Mouse (Mus musculus) midbrain, embryonic 14.5 days (tissue): ENCODE measurements around the gene Mlycd. TPM values are rescaled to one million over a fixed set of nuclear protein-coding genes. Genes with fewer than 3 reads are reported as not detected.
"Not testable (repeated sequence)": the region's sequence is repeated elsewhere in the genome, so short reads cannot be mapped to it uniquely, and the experiment has no call there.

ENCODE experiments used
- ATAC-seq: fragments of 200-750 bp; cut with Nextera tagmentation; 2 replicates; pipeline ENCODE4 v1.8.0; 2017; ENCODE audit warnings: moderate number of reproducible peaks, moderate library complexity; ENCODE audit not compliant: low FRiP score, low TSS enrichment
- DNase-seq: peaks from one replicate; pipeline ENCODE4 v3.0.0-alpha.2; 2015
- H3K27ac ChIP-seq: fragments of 300-500 bp; sonication (generic); replicated peaks from 2 replicates; pipeline ENCODE4 v1.5.1; 2014; ENCODE audit warnings: mild to moderate bottlenecking, low read depth, low read length, moderate library complexity
- H3K27me3 ChIP-seq: fragments of 300-500 bp; sonication (generic); 2 replicates; pipeline ENCODE4 v1.6.1; 2014; ENCODE audit warnings: low read length, control low read depth, mixed read lengths; ENCODE audit not compliant: control insufficient read depth, insufficient read depth
- H3K36me3 ChIP-seq: fragments of 300-500 bp; sonication (generic); 2 replicates; pipeline ENCODE4 v1.6.1; 2014; ENCODE audit warnings: low read length, control low read depth; ENCODE audit not compliant: control insufficient read depth, insufficient read depth
- H3K4me1 ChIP-seq: fragments of 300-500 bp; sonication (generic); 2 replicates; pipeline ENCODE4 v1.6.1; 2014; ENCODE audit warnings: mild to moderate bottlenecking, antibody characterized with exemption, low read length, control low read depth; ENCODE audit not compliant: control insufficient read depth, insufficient read depth
- H3K4me2 ChIP-seq: fragments of 300-500 bp; sonication (generic); 2 replicates; pipeline ENCODE4 v1.6.1; 2014; ENCODE audit warnings: mild to moderate bottlenecking, low read length, moderate library complexity
- H3K4me3 ChIP-seq: fragments of 300-500 bp; sonication (generic); replicated peaks from 2 replicates; pipeline ENCODE4 v1.5.1; 2014; ENCODE audit warnings: low read depth, low read length
- H3K9ac ChIP-seq: fragments of 300-500 bp; sonication (generic); replicated peaks from 2 replicates; pipeline ENCODE4 v1.6.1; 2014; ENCODE audit warnings: mild to moderate bottlenecking, low read length, moderate library complexity
- H3K9me3 ChIP-seq: fragments of 300-500 bp; sonication (generic); 2 replicates; pipeline ENCODE4 v1.6.1; 2016; ENCODE audit warnings: low read length, control low read depth, mixed read lengths; ENCODE audit not compliant: control insufficient read depth
- WGBS: fragments of 180-500 bp; shearing (Covaris S2); extraction: QIAGEN DNeasy Blood & Tissue Kit; methylation state at CpG from one replicate; pipeline ENCODE4 v1.1.7; 2014; 5-methylcytosine and 5-hydroxymethylcytosine counted together
- polyA plus RNA-seq: library from polyadenylated mRNA; unstranded; fragments of >200 nt; fragmentation: Nextera tagmentation; extraction: Ambion mirVana; gene quantifications from 2 replicates; pipeline ENCODE4 v1.2.1, GENCODE M21; 2014

Gene Mlycd
- 17.6 and 19.4 TPM in 2 replicates for polyA plus RNA-seq

DNA sequence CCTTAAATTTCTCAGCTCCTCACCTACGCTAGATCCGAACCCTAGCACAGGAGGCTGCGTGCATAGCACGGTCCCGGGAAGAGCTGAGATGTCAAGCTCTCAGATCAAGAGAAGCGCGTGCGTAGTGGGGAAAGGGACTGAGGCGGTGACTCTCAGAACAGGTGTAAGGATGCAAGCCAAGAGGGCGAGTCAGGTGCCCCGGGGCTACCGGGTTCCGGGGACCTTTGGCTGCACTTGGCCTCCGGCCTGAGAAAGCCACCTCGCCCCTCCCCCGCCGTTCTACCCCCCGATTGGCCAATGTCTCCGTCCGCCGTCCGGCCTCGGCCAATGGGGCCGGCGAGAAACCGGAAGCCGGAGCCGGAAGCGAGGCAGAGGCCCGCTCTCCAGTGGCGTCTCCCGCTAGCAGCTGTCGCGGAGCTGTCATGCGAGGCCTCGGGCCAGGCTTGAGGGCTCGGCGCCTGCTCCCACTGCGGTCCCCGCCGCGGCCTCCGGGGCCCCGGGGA lies at the start of gene Mlycd:
Mlycd (plus strand) TSS at position 355 of the 503 bp plus-strand sequence.
- peak within 1 kb of the TSS; percentile 90 for H3K4me2 ChIP-seq
- H3K9me3 ChIP-seq: no peaks in the 10 kb centered on the region
- WGBS: 1% methylated on average over 44 of the region's 44 CpGs
- H3K4me1 ChIP-seq: peaks cover 9% of the 10 kb centered on the region; the same call in 1 of the 2 replicates
- ATAC-seq (peak; percentile 94), DNase-seq (peak; percentile 96)
- H3K27me3 ChIP-seq: no peaks in the 10 kb centered on the region
- peak within 1 kb of the TSS; percentile 87 for H3K9ac ChIP-seq
- H3K4me3 ChIP-seq: peak within 1 kb of the TSS; percentile 86
- H3K36me3 ChIP-seq: no peaks in the 10 kb centered on the region
- H3K27ac ChIP-seq: peak within 1 kb of the TSS; percentile 91

DNA sequence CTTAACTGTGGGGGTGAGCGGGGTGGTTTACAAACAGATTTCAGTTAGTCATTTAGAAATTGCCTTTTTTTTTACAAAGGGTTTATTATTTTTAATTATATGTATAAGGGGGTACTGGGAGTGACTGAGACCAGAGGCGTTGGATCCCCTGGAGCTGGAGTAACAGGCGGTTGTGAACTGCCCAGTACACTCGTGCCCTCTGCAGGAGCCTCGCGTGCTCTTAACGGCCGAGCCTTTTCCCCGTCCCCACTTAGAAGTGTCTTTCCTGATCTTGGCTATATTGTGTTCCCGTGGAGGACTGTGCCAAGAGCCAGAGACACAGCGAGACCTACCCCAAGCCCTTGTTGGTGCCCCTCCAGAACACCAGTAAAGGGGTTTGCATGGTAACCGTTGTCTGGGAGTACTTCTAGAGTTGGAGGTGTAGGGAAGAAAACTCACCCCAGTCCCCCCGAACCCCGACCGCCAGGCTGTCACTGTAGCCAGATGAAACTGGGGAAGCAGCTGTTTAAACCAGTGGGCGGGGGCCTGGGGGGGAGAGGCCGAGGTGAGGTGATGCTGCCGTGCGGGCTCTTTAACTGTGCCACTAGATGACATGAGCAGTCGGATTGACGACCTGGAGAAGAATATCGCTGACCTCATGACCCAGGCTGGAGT lies 49.5 kb upstream of the Mlycd start:
- Histone ChIP-seq H3K36me3 (peaks cover 33% of the 10 kb centered on the region), H3K9ac (peak overlapping the region; percentile 97), H3K4me3 (peak overlapping the region; percentile 100), H3K27ac (no peak overlapping the region), H3K9me3 (no peaks in the 10 kb centered on the region), H3K4me2 (peak overlapping the region; percentile 69), H3K4me1 (peaks cover 10% of the 10 kb centered on the region), H3K27me3 (no peaks in the 10 kb centered on the region)
- ATAC-seq: no peak
- 56% methylated on average over 22 of the region's 22 CpGs for WGBS
- peak; percentile 41 for DNase-seq

DNA sequence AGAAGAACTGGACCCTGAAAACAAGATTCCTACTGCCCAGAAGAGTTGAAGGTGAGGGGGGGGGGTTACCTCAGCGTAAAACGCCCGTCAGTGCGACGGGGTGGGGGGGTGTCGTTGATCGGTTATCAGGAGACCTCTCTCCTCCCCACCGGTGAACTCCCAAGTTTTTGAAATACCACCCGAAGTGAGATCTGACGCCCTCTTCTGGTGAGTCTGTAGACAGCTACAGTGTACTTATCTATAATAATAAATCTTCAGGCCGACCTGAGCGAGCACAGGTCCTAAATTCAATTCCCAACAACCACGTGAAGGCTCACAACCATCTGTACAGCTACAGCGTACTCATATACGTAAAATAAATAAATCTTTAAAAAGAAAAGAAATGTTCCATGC lies 49.0 kb upstream of the Mlycd start:
- Histone ChIP-seq H3K9ac (no peak overlapping the region), H3K27ac (no peak overlapping the region), H3K4me3 (no peak overlapping the region; the same call in 1 of the 2 replicates), H3K4me1 (peaks cover 10% of the 10 kb centered on the region), H3K27me3 (no peaks in the 10 kb centered on the region), H3K9me3 (no peaks in the 10 kb centered on the region), H3K4me2 (peak overlapping the region; percentile 69), H3K36me3 (peaks cover 38% of the 10 kb centered on the region)
- ATAC-seq (no peak), DNase-seq (no peak)
- 88% methylated on average over 15 of the region's 15 CpGs for WGBS

DNA sequence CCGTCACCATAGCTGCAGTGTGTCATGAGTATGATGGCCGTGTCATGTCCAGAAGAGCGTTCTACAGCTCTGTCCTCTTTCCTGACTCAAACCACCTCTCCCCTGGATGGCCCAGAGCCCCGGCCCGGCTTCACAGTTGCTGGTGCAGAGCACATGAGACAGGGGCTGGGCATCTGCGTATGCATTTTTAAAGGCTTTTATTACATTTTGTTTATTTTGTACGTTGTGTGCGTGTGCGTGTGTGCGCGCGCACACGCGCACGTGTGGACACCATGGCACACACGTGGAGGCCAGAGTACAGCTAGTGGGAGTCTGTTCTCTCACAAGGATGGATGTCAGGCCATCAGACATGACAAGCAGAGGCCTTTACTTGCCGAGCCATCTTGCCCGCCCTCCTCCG lies 43.0 kb upstream of the Mlycd start:
- DNase-seq: no peak
- no peak for ATAC-seq
- H3K27me3 ChIP-seq: no peaks in the 10 kb centered on the region
- no peaks in the 10 kb centered on the region for H3K4me1 ChIP-seq
- H3K36me3 ChIP-seq: peaks cover 42% of the 10 kb centered on the region
- no peak overlapping the region for H3K4me3 ChIP-seq
- H3K9ac ChIP-seq: no peak overlapping the region
- no peaks in the 10 kb centered on the region for H3K9me3 ChIP-seq
- 92% methylated on average over 19 of the region's 19 CpGs for WGBS
- no peak overlapping the region for H3K27ac ChIP-seq
- no peak overlapping the region for H3K4me2 ChIP-seq

DNA sequence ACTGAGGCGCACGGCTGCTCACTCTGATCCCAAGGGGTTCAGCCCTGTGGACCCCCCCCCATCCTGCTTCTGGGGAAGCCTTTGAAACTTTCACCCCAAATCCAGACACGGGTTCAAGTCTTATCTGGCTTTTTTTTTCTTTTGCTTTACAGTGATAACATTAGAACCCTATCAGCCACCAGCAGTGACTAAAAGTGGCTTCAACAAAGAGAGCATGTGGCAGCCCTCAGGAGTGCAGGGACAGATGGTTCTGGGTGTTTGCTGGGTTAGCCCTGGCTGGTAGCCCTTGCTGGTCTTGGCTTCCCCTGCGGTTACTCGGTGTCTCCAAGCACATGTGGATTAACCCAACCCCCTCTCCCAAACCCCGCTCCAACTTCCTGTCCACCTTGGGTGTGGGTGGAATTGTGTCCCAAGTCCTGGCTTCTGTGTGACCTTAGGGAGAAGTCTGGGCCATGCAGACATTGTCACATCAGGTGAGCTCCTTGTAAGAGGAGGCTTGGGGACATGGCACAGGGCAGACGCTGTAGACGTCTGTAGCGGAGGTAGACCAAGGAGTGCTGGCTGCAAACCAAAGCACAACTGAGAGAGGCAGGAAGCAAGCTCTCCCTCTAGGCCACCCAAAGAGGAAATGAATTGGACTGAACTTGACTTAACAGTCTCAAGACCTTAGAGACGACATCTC lies 41.6 kb upstream of the Mlycd start:
- ATAC-seq (no peak), DNase-seq (no peak)
- Histone ChIP-seq H3K9me3 (no peaks in the 10 kb centered on the region), H3K4me1 (no peaks in the 10 kb centered on the region), H3K27me3 (no peaks in the 10 kb centered on the region), H3K36me3 (peaks cover 28% of the 10 kb centered on the region), H3K9ac (no peak overlapping the region), H3K4me3 (no peak overlapping the region), H3K27ac (no peak overlapping the region), H3K4me2 (no peak overlapping the region)
- WGBS: 82% methylated on average over 10 of the region's 10 CpGs

DNA sequence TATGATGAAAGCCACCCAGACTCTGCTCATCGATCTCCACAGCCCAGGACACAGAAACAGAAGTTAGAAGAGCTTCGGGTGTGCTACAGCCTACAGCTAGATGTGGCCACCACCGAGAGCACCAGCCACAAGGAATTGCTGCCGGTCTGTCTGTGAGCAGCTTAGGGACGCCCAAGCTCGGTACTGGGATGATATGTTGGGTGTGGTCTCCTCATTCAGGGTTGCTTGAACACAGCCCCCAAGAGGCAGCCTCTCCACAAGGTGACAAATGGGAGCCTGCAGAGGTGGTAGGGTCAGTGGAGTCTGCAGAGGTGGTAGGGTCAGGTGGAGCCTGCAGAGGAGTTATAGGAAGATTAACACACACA lies 41.0 kb upstream of the Mlycd start:
- ATAC-seq: no peak
- H3K9me3 ChIP-seq: no peaks in the 10 kb centered on the region
- 87% methylated on average over 6 of the region's 6 CpGs for WGBS
- no peaks in the 10 kb centered on the region for H3K4me1 ChIP-seq
- DNase-seq: no peak
- no peak overlapping the region for H3K4me3 ChIP-seq
- H3K27me3 ChIP-seq: no peaks in the 10 kb centered on the region
- no peak overlapping the region for H3K9ac ChIP-seq
- peaks cover 23% of the 10 kb centered on the region for H3K36me3 ChIP-seq
- H3K27ac ChIP-seq: no peak overlapping the region
- H3K4me2 ChIP-seq: no peak overlapping the region

DNA sequence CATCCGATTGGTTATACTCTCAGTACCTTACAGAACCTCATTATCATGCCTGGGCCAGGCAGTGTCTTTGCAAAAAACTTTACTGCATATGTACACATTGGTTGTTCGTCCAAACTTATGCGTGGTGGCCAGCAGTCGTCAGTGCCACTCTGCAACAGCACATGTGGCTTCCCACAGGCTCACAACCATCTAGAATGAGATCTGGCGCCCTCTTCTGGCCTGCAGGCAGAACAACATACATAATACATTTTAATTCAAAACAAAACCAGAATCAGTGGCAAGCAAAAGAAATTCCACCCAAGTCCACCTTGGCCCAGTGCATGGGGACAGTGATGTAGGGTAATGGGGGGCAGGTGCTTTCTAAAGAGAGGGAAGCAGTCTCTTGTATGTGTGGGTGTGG lies 38.0 kb upstream of the Mlycd start:
- WGBS: 60% methylated on average over 5 of the region's 5 CpGs
- not testable (repeated sequence) for H3K4me1 ChIP-seq, H3K27ac ChIP-seq, DNase-seq, H3K36me3 ChIP-seq, ATAC-seq, H3K4me3 ChIP-seq, H3K9me3 ChIP-seq, H3K27me3 ChIP-seq, H3K9ac ChIP-seq, H3K4me2 ChIP-seq

DNA sequence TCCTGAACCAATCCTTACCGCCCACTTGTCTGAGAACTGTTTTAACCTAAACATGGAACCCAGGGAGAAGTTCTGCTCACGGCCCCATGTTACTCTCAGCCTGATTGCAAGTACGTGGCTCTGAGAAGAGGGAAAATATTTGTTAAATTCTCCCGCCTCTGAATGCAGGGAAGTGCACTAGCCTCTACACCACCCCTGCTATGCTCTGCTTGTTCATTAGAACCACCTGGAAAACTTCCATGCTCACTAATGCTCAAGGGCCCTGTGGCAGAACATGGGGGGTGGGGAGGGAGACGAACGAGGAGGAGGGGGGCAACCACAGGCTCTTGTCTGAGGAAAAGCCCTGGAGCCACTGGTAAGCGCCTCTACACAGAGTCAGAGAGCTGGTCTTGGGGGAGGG lies 36.5 kb upstream of the Mlycd start:
- H3K27me3 ChIP-seq: no peaks in the 10 kb centered on the region
- H3K4me1 ChIP-seq: no peaks in the 10 kb centered on the region
- ATAC-seq (no peak), DNase-seq (no peak)
- H3K9me3 ChIP-seq: no peaks in the 10 kb centered on the region
- no peaks in the 10 kb centered on the region for H3K36me3 ChIP-seq
- H3K4me2 ChIP-seq: no peak overlapping the region
- H3K4me3 ChIP-seq: no peak overlapping the region
- H3K9ac ChIP-seq: no peak overlapping the region
- 76% methylated on average over 7 of the region's 7 CpGs for WGBS
- H3K27ac ChIP-seq: no peak overlapping the region

DNA sequence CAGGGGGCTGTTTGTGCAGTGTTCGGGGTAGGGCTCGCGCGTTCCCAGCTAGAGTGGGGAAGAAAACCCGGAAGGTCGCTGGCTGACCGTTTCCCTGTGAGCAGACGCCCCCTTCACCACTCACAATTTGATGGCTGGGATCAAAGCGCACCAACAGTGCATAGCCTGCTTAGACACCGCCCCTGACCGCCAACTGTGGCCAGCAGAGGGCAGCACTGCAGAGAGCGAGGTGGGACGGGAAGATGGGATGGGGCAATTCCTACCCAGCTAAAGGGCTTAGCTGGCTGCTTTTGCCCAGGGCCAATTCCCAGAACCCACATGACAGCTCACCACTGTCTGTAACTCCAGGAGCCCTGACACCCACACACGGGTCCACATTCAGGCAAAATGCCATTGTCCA lies 35.8 kb upstream of the Mlycd start:
- WGBS: 50% methylated on average over 14 of the region's 14 CpGs
- no peaks in the 10 kb centered on the region for H3K9me3 ChIP-seq

More for the DNA sequence above, 35.8 kb upstream of the Mlycd start:
- Histone ChIP-seq H3K4me1 (no peaks in the 10 kb centered on the region), H3K9ac (no peak overlapping the region), H3K27ac (no peak overlapping the region), H3K36me3 (no peaks in the 10 kb centered on the region), H3K27me3 (no peaks in the 10 kb centered on the region), H3K4me3 (no peak overlapping the region), H3K4me2 (no peak overlapping the region)
- no peak for ATAC-seq
- DNase-seq: peak; percentile 42
